Mouse (Mus musculus) liver, embryonic 13.5 days (tissue): ENCODE measurements around the gene Chdh. TPM values are rescaled to one million over a fixed set of nuclear protein-coding genes. Genes with fewer than 3 reads are reported as not detected.

Experiments
- ATAC-seq: fragments of 200-750 bp; cut with Nextera tagmentation; 2 replicates; pipeline ENCODE4 v1.8.0; 2017; ENCODE audit warnings: low read depth, mild to moderate bottlenecking, moderate number of reproducible peaks, moderate library complexity
- DNase-seq: peaks from one replicate; pipeline ENCODE4 v3.0.0; 2022
- H3K27ac ChIP-seq: fragments of 300-500 bp; sonication (generic); 2 replicates; pipeline ENCODE4 v1.5.1; 2015; ENCODE audit warnings: moderate library complexity, mild to moderate bottlenecking, inconsistent platforms
- H3K27me3 ChIP-seq: fragments of 300-500 bp; sonication (generic); 2 replicates; pipeline ENCODE4 v1.6.1; 2015; ENCODE audit warnings: mild to moderate bottlenecking, inconsistent platforms
- H3K36me3 ChIP-seq: fragments of 300-500 bp; sonication (generic); 2 replicates; pipeline ENCODE4 v1.6.1; 2015; ENCODE audit warnings: mild to moderate bottlenecking, inconsistent platforms
- H3K4me1 ChIP-seq: fragments of 300-500 bp; sonication (generic); replicated peaks from 2 replicates; pipeline ENCODE4 v1.6.1; 2015; ENCODE audit warnings: inconsistent platforms
- H3K4me2 ChIP-seq: fragments of 300-500 bp; sonication (generic); 2 replicates; pipeline ENCODE4 v1.6.1; 2015; ENCODE audit warnings: inconsistent platforms, mild to moderate bottlenecking, moderate library complexity
- H3K4me3 ChIP-seq: fragments of 300-500 bp; sonication (generic); replicated peaks from 2 replicates; pipeline ENCODE4 v1.5.1; 2015; ENCODE audit warnings: mild to moderate bottlenecking, inconsistent platforms
- H3K9ac ChIP-seq: fragments of 300-500 bp; sonication (generic); 2 replicates; pipeline ENCODE4 v1.6.1; 2015; ENCODE audit warnings: mild to moderate bottlenecking, inconsistent platforms
- H3K9me3 ChIP-seq: fragments of 300-500 bp; sonication (generic); replicated peaks from 2 replicates; pipeline ENCODE4 v1.6.1; 2016; ENCODE audit warnings: inconsistent platforms
- WGBS: fragments of 180-500 bp; shearing (Covaris S2); methylation state at CpG from one replicate; pipeline ENCODE4 v1.1.7; 2015; ENCODE audit not compliant: insufficient replicate concordance; 5-methylcytosine and 5-hydroxymethylcytosine counted together
- microRNA-seq: library from miRNA; unstranded; fragments of <30 nt; microRNA quantifications from one replicate; pipeline ENCODE4, GENCODE M21; 2016
- polyA plus RNA-seq: library from polyadenylated mRNA; unstranded; fragments of >200 nt; fragmentation: Nextera tagmentation; extraction: Ambion mirVana; gene quantifications from 2 replicates; pipeline ENCODE4 v1.2.1, GENCODE M21; 2015

The Chdh gene
- polyA plus RNA-seq, 1 experiment from 2014 or later = 0.44 TPM

DNA sequence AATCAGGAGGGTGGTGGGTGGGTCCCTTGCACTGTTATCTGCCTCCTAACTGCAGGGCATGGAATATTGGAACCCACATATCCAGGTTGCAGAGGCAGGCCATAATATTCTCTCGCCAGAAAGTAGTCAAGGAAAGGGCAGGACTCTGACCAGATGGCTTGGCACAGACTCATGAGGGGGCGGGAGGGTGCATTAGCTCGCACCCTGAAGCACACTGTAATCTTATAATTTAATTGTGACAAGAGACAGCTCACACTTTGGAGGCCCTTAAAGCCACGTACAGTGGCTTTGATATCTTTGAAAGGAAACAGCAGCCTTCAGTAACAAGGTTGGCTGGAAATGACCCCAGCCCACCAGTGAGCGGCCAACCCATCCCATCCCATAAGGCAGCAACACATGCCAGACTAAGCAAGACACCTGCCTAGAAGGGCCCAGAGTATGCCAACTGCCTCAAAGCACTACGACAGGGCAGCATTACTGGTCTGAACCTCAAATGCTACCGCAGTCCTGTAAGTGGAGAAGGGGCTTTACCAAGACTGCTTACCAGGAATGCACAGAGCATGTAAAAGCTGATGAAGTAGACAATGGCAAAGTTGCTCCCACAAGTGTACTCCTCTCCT is 66.6 kb downstream of the Chdh start:
- H3K36me3 ChIP-seq = no peaks in the 10 kb centered on the region

DNA sequence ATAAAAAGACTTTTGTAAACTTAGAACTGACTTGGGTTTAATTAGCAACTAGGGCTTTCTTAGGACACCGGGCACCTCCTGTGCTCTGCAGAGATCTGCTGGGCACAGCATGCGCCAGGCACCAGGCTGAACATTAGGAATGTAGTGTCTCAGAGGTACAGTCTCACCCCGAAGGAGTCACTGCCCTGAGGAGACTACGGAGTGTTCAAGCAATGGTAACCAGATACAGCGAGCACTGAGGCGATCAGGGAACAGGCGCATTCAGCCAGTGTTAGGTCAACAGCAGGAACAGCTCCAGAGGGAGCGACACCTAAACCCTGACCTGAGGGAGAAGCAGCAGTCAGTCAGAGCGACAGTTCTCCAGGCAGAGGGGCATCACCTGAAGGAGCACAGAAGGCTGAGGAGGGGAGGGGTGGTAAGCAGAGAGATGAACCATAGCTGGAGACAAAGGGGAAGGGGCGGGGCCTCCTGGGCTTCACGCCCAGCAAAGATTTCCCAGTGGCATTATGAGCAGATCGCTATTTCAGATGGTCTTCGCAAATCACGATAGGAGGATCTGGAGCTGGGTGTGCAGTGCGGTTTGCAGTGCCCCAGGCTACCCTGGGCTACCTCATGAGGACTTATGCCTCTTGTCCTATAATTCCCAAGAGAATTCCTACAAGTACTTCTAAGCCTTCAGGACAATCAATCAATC is 69.4 kb downstream of the Chdh start:
- 68% methylated on average over 15 of the region's 15 CpGs for WGBS
- H3K9ac ChIP-seq = no peak overlapping the region
- H3K36me3 ChIP-seq = no peaks in the 10 kb centered on the region
- no peaks in the 10 kb centered on the region for H3K9me3 ChIP-seq
- no peaks in the 10 kb centered on the region for H3K27me3 ChIP-seq
- no peak for DNase-seq
- no peak for ATAC-seq
- H3K27ac ChIP-seq = no peak overlapping the region
- no peaks in the 10 kb centered on the region for H3K4me1 ChIP-seq
- no peak overlapping the region for H3K4me3 ChIP-seq
- no peak overlapping the region for H3K4me2 ChIP-seq

More for the DNA sequence above, 66.6 kb downstream of the Chdh start:
- Histone ChIP-seq H3K4me3 (no peak overlapping the region), H3K9ac (no peak overlapping the region), H3K4me2 (no peak overlapping the region), H3K27me3 (no peaks in the 10 kb centered on the region), H3K27ac (no peak overlapping the region), H3K9me3 (no peaks in the 10 kb centered on the region), H3K4me1 (no peaks in the 10 kb centered on the region)
- 65% methylated on average over 7 of the region's 7 CpGs for WGBS
- DNase-seq = no peak
- no peak for ATAC-seq

DNA sequence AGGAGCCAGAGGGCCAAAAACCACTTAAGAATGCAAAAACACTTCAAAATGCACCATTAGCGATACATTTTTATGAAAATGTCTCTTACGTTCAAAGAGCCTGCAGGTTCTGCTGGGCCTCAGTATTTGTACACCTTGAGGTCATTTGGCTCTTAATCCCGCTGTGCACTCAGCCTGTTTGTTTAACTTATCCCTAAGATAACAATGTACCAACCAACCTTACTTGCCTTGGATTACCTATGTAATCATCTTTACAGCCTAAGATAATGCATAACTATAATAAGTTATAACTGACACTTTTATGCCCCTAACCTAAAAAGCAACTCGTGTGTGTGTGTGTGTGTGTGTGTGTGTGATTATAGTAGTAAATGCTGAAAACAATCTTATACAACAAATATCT is 70.9 kb downstream of the Chdh start:
- ATAC-seq (no peak), DNase-seq (no peak)
- 69% methylated on average over 4 of the region's 4 CpGs for WGBS
- Histone ChIP-seq H3K9ac (no peak overlapping the region), H3K36me3 (no peaks in the 10 kb centered on the region), H3K4me2 (no peak overlapping the region), H3K4me3 (no peak overlapping the region), H3K27ac (no peak overlapping the region), H3K9me3 (no peaks in the 10 kb centered on the region), H3K27me3 (no peaks in the 10 kb centered on the region), H3K4me1 (no peaks in the 10 kb centered on the region)

Small RNA genes lying within 50 kb of the gene (microRNA-seq; reads per million reads assigned to microRNA genes)
- gene Mir6947 = not detected

Other genes starting within 250 kb of the Chdh start
- 132 and 151 TPM in 2 replicates for gene Selenok, start 40.7 kb upstream of the Chdh start, polyA plus RNA-seq
- gene Actr8, start 30.7 kb upstream of the Chdh start, polyA plus RNA-seq = 27.5 and 29.2 TPM in 2 replicates
- gene Il17rb, start 127 bp upstream of the Chdh start, polyA plus RNA-seq = 0.67 and 0.69 TPM in 2 replicates